ENCODE assay signal across 29 mouse cellular contexts in genomic region chr7:19813579-19814122, GRCm38 (mm10). TPM values are rescaled to one million over a fixed set of nuclear protein-coding genes. Genes with fewer than 3 reads are reported as not detected.
"Had no signal": no experiment of that assay in that cellular context is flagged by ENCODE, and none has a peak within 500 bp of the region (broad histone marks: within the 10 kb centered on the region; RNA-seq: fewer than 3 reads in every experiment).

No protein-coding gene starts in this region.

- DNase-seq: kidney, adult 18-20 months; kidney, adult 9 months; kidney, postnatal 14 days; kidney, postnatal 4 days; left cerebral cortex, postnatal 4 days; liver, postnatal 0 days; lung, embryonic 14.5 days; retina, postnatal 1 day; right cerebral cortex, postnatal 25 days; thymus, postnatal 25 days had no signal

- H3K4me3 ChIP-seq: limb, embryonic 12.5 days; limb, embryonic 15.5 days; midbrain, embryonic 12.5 days; myocyte; neural tube, embryonic 13.5 days; stomach, embryonic 15.5 days had no signal

- H3K36me3 ChIP-seq: limb, embryonic 12.5 days; limb, embryonic 15.5 days; midbrain, embryonic 12.5 days; neural tube, embryonic 13.5 days; stomach, embryonic 15.5 days had no signal

- H3K9me3 ChIP-seq: limb, embryonic 15.5 days; midbrain, embryonic 12.5 days; neural tube, embryonic 13.5 days; stomach, embryonic 15.5 days had no signal

- ATAC-seq: intestine, embryonic 16.5 days; liver, postnatal 0 days; lung, postnatal 0 days; midbrain, embryonic 16.5 days had no signal

RNA-seq across cellular contexts. Expression of gene Cblc, which starts 17.0 kb away (rescaled TPM):
- total RNA-seq: layer of hippocampus, adult 18-20 months; left cerebral cortex, adult 8-10 months; left cerebral cortex, postnatal 14 days; monocyte, adult 5-6 weeks had no signal
- polyA plus RNA-seq: macrophage; neural tube, embryonic 13.5 days had no signal

RNA-seq across cellular contexts. Expression of gene Gm19345, which starts 38.2 kb away (rescaled TPM):
- total RNA-seq: monocyte, adult 5-6 weeks had no signal
- polyA plus RNA-seq: kidney, embryonic 16.5 days; limb, embryonic 15.5 days; liver, embryonic 11.5 days; liver, embryonic 14.5 days; lung, embryonic 14.5 days; macrophage; thymus, postnatal 0 days had no signal

RNA-seq across cellular contexts. Expression of gene Bcam, which starts 42.8 kb away (rescaled TPM):
- total RNA-seq: monocyte, adult 5-6 weeks; neutrophil, adult 5-6 weeks had no signal

RNA-seq across cellular contexts. Expression of gene Ceacam16, which starts 47.4 kb away (rescaled TPM):
- total RNA-seq: layer of hippocampus, adult 18-20 months; left cerebral cortex, adult 8-10 months; left cerebral cortex, postnatal 14 days; left cerebral cortex, postnatal 4 days; monocyte, adult 5-6 weeks had no signal
- polyA plus RNA-seq: intestine, embryonic 16.5 days; limb, embryonic 12.5 days; limb, embryonic 15.5 days; liver, embryonic 11.5 days; liver, postnatal 0 days; lung, embryonic 14.5 days; stomach, embryonic 15.5 days had no signal
